Mouse (Mus musculus) macrophage (primary cell): ENCODE measurements around the gene Fancc. TPM values are rescaled to one million over a fixed set of nuclear protein-coding genes. Genes with fewer than 3 reads are reported as not detected.

Source experiments
- H3K27ac ChIP-seq: fragments of 350-480 bp; formaldehyde crosslinking; 2 replicates; pipeline ENCODE4 v1.9.0; 2021
- H3K36me3 ChIP-seq: fragments of 350-480 bp; formaldehyde crosslinking; 2 replicates; pipeline ENCODE4 v1.9.0; 2021; ENCODE audit errors: inconsistent target
- H3K4me3 ChIP-seq: fragments of 350-480 bp; formaldehyde crosslinking; 2 replicates; pipeline ENCODE4 v1.9.0; 2021; ENCODE audit errors: inconsistent target
- H3K79me2 ChIP-seq: fragments of 350-480 bp; formaldehyde crosslinking; 2 replicates; pipeline ENCODE4 v1.9.0; 2021; ENCODE audit errors: inconsistent target
- whole genome bisulfite sequencing: methylation state at CpG from one replicate; pipeline ENCODE4 v1.1.7; 2026; ENCODE audit warnings: inconsistent platforms; ENCODE audit not compliant: missing documents; 5-methylcytosine and 5-hydroxymethylcytosine counted together
- polyA plus RNA-seq: library from polyadenylated mRNA; stranded (reverse); fragments of 250-400 nt; gene quantifications from 3 replicates; pipeline ENCODE4 v1.2.4, GENCODE M21; 2018; ENCODE audit warnings: inconsistent platforms

The Fancc gene
- polyA plus RNA-seq, 1 experiment from 2014 or later: 1.9 TPM

DNA sequence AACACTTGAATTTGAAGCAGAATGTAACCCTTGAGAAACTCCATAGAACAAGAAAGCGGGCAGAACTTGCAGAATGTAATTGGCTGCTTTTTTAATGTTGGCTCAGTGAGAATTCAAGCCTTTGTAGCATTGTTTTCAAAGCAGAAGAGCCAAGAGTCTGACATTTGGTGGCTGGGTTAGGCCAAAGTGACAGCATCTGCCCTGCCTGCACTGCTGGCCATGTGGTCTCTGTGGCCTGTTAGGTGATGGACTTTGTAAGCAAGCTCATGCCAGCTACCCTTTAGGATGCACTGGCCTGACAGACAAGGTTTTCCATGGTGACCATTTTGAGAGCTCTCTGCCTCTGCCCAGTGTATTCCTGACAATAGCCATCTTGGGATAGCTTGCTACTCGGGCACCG is 199.1 kb downstream of the Fancc start:
- peaks cover 95% of the 10 kb centered on the region for H3K36me3 ChIP-seq
- peaks cover 49% of the 10 kb centered on the region for H3K79me2 ChIP-seq
- WGBS: 91% methylated on average over 3 of the region's 3 CpGs
- H3K27ac ChIP-seq: no peak overlapping the region
- no peak overlapping the region for H3K4me3 ChIP-seq

DNA sequence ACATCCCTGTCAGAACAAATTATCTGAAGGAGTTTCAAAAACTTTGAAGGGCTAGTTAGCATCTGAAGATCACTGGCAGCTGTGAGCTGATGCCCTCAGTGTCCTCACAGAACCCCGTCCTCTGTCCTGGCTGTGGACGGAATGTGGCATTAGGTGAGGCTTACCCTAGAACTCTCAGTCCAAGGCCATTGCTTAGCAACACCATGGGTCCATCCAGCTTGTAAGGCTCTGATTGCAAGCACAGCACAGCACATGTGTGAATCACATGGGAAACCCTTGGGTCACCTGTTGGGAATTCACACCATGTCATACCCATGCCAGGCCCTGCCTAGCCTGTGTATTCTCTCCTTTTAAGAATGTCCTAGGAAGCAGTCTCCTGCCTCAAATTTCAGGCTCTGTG is 200.1 kb downstream of the Fancc start:
- 96% methylated on average over 2 of the region's 2 CpGs for WGBS
- H3K36me3 ChIP-seq: peaks cover 87% of the 10 kb centered on the region
- no peak overlapping the region for H3K27ac ChIP-seq
- H3K79me2 ChIP-seq: peaks cover 58% of the 10 kb centered on the region
- H3K4me3 ChIP-seq: no peak overlapping the region

DNA sequence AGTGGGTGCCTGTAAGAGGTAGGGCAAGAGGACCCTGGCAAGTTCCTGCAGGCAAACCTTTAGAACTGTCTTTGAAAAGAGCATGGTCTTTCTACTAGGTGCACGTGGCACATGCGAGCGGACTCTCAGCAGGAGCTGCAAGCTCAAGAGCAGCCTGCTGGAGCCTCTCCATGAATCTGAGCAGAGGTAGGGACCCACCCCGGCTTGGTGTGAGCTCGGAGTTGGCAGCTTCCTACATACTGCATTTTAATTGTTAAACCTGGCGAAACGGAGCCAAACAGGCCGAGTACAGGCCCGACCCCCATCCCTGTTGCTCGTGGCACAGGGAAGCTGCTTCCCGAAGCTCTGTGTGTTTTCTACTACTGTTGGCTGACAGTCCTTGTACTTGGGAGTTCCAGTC is 200.8 kb downstream of the Fancc start:
- WGBS: 93% methylated on average over 8 of the region's 11 CpGs

DNA sequence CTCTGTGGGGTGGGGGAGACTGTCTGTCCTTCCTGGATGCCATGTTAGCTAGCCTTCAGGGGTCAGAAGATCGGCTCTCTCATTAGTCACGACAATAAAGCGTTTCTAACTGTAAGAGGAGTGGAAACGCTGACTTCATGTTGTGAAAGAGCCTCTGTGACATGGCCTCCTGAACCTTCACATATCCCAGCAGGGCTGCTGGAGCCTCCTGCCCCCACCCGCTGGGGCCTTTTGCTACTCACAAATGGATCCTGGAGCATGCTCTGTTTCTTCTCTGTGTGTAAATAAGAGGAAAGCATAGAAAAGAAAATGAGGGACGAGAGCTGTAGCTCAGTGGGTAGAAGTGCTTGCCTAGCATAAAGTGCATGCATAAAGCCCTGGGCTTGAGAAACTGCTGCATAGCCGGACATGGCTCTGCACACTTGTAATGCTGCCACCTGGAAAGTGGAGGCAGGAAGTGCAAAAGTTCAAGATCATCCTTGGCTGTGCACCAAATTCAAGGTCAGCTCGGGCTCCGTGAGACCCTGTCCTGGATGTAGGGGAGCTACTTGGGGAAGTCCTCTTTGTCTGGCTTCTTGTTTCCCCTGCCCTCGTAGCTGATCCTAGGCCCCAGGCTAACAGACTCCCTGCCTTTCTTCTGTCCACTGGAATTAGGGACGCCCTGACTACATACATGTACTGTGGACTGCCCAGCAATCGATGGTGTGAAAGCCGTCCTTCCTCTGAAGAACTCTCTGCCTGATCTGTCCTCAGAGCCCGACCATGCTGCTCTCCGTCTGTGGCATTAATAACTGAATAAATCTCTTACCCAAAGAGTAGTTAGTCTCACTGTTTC is 202.5 kb downstream of the Fancc start:
- H3K27ac ChIP-seq: no peak overlapping the region
- WGBS: 78% methylated on average over 15 of the region's 15 CpGs
- H3K4me3 ChIP-seq: no peak overlapping the region
- peaks cover 82% of the 10 kb centered on the region for H3K79me2 ChIP-seq
- peaks cover 86% of the 10 kb centered on the region for H3K36me3 ChIP-seq

More for the DNA sequence above, 200.8 kb downstream of the Fancc start:
- Histone ChIP-seq H3K27ac (no peak overlapping the region), H3K79me2 (peaks cover 65% of the 10 kb centered on the region), H3K4me3 (no peak overlapping the region), H3K36me3 (peaks cover 86% of the 10 kb centered on the region)

DNA sequence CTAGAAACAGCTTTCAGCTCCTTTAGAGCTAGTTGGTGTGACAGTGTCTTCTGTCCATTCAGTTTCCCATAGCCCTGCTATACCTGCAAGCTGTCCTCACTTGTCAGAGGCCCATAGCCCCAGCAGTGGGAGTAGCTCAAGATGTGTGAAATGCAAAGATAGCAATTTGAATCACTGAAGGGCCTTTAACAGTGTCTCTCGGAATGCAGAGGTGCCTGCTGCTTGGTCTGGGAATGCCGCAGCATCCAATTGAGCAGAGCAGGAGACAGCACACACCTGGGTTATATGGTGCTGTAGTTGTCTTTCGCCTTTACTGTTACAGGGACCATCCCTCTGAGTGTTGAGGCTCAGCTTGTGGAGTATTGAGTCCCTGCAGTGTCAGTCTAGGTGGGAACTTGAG is 203.4 kb downstream of the Fancc start:
- Histone ChIP-seq H3K36me3 (peaks cover 86% of the 10 kb centered on the region), H3K27ac (no peak overlapping the region), H3K4me3 (no peak overlapping the region), H3K79me2 (peaks cover 92% of the 10 kb centered on the region)
- 98% methylated on average over 3 of the region's 3 CpGs for WGBS

DNA sequence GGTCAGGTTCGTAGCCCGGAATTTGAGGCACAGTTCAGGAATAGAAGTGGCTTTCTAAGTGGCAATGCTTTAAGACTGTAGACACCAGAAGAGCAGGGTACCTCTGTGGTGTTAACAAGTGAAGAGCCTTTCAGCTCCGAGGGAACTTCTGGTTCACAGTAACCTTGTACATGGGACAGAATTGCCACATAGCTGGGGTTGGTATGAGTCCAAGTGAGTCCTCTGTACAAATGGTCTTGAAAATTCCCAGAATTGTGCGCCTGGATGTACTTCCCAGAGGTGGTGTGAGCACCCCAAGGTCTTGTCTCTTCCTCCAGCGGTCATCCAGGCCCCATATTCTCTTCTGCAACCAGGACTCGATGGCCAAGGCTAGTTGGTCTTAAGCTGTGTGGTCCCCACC is 206.1 kb downstream of the Fancc start:
- WGBS: 92% methylated on average over 6 of the region's 6 CpGs

DNA sequence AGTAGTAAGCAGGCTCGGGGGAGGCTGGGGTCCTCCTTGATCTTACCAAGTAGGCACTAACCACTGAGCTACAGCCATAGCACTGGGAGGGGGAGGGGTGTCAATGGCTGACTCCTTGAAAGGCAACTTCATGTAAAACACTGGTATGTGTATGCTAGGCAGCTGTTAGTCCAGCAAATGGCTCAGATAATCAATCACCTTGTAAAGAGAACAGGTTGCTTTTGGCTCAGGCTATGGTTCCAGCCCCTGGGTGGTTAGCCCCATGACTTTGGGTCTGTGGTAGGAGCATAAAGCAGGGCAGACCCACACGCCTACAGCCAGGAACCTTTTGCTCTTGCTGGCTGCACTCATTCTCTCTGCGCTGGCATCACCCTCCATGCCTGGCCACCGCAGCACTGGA is 207.0 kb downstream of the Fancc start:
- H3K27ac ChIP-seq: no peak overlapping the region
- peaks cover 100% of the 10 kb centered on the region for H3K79me2 ChIP-seq
- H3K36me3 ChIP-seq: peaks cover 82% of the 10 kb centered on the region
- H3K4me3 ChIP-seq: no peak overlapping the region
- WGBS: 94% methylated on average over 4 of the region's 4 CpGs

More for the DNA sequence above, 206.1 kb downstream of the Fancc start:
- peaks cover 100% of the 10 kb centered on the region for H3K79me2 ChIP-seq
- peaks cover 85% of the 10 kb centered on the region for H3K36me3 ChIP-seq
- no peak overlapping the region for H3K4me3 ChIP-seq
- H3K27ac ChIP-seq: no peak overlapping the region

DNA sequence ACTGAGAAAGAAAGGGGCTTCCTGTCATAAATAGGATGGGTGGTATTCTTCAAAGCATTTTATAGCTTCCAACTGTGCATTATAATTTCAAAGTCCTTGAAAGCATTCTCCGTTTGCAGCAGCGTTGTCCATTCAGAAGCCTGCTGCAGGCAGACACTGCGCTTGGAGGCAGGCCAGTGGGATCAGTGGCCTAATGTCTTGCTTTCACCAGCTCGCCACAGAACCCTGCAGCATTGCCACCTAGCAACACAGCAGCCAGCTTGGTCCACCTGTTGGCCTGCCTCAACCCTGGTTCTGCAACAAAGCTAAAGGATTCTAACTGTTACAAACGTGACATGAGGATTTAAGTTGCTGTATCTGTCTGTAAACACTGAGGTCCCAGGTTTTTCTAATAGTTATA is 207.4 kb downstream of the Fancc start:
- no peak overlapping the region for H3K4me3 ChIP-seq
- H3K27ac ChIP-seq: no peak overlapping the region
- H3K79me2 ChIP-seq: peaks cover 100% of the 10 kb centered on the region
- 96% methylated on average over 5 of the region's 5 CpGs for WGBS
- H3K36me3 ChIP-seq: peaks cover 82% of the 10 kb centered on the region

DNA sequence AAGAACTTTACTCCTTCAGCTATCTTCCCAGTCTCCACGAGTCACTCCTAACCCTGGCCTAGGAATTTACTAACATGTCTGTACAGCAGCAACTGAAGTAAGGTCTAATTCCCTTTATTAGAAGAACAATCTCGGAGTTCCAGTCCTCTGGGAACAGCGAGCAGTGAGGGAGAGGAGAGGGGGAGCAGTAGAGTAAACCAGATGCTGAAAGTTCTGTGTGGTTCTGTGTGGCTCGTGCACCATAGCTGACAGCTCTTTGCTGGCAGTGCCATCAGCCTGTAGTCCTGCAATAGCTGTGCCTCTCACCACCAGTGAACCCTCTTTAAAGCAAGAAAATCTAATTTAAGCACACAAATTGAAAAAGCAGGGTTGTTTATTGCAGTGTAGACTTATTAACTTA is 207.9 kb downstream of the Fancc start:
- H3K4me3 ChIP-seq: no peak overlapping the region
- peaks cover 98% of the 10 kb centered on the region for H3K79me2 ChIP-seq
- H3K27ac ChIP-seq: no peak overlapping the region
- WGBS: 94% methylated on average over 4 of the region's 4 CpGs
- H3K36me3 ChIP-seq: peaks cover 78% of the 10 kb centered on the region

DNA sequence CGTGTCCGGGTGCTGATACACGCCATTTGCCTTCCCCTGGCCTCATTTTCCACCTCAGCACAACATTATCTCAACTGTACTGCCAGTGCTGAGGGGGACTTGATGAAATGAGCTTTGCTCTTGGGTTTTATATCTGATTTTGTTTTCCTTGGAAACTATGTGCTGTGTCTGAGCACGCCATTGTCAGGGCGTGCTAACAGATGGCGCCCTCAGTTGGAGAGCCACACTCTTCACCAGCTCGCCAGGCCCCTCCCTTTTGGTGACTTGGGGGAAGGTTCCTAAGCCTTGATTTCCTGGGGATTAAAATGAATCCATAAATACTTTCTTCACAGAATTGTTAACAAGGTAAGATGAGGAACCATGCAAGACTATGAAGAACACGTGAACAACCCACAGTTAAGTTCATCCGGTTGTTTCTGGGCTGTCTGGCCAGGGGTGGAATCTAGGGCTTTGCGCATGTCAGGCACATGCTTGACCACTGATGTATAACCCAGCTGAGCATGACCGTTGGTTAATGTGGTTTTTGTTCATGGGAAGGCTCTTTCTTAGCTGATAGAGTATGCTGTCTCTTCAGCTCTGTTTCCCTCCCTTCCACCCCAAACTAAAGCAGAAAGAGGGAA is 210.5 kb downstream of the Fancc start:
- Histone ChIP-seq H3K36me3 (peaks cover 90% of the 10 kb centered on the region), H3K27ac (no peak overlapping the region), H3K4me3 (no peak overlapping the region), H3K79me2 (peaks cover 98% of the 10 kb centered on the region)
- WGBS: 91% methylated on average over 11 of the region's 11 CpGs

DNA sequence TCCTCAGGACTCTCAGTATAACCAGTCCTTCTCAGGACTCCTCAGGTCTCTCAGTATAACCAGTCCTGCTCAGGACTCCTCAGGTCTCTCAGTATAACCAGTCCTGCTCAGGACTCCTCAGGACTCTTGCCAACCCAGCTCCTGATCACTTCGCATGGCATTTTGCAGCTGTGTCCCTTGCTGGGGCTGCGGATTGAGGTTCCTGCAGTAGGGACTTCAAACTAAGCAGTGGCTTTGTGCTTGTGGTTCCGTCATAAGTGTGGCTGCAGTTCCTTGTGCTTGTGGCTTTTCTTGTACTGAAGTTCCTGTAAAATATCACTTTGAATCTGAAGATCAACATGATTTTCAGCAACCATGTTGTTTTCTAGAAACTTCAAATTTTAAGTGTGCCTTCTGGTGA is 212.3 kb downstream of the Fancc start:
- Histone ChIP-seq H3K4me3 (no peak overlapping the region), H3K27ac (no peak overlapping the region), H3K79me2 (peaks cover 98% of the 10 kb centered on the region), H3K36me3 (peaks cover 77% of the 10 kb centered on the region)
- 71% methylated on average over 3 of the region's 3 CpGs for WGBS

DNA sequence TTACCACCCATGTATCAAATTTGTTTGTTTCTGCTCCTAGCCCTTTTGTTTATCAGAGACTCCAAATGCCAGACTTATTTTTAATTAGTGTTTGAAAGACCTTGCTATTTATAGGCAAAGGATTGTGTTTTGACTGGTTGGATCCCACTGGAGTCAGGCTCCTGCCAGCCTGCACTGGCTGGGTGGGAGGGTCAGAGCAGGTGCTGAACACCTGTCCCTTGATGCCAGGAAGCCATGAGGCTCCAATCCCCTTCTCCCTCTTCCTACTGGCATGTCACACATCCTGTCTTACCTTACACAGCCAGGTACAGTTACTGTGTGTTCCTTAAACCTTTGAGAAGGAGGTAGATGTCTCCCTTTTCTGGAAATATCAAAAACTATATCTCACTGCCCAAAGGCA is 213.8 kb downstream of the Fancc start:
- no peak overlapping the region for H3K4me3 ChIP-seq
- no peak overlapping the region for H3K27ac ChIP-seq
- peaks cover 98% of the 10 kb centered on the region for H3K79me2 ChIP-seq
- peaks cover 62% of the 10 kb centered on the region for H3K36me3 ChIP-seq

DNA sequence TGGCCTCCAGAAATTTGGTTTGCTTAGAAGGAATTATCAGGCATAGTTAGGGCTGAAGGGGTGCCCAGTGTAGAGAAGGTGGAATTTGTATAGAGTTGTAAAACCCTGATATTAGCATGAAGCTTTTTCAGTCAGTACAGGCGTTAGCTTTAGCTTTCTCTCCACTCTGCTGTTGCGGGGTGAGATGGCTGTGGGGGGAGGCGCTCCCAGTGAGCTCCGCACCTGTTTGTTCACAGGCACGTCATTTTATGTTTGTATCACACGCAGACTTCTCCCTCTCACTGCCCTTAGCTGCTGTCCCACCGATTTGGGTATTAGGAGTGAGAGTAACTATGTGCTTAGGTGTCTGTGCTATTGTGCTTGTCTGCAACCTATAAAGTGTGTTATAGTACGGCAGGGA is 215.9 kb downstream of the Fancc start:
- Histone ChIP-seq H3K36me3 (peaks cover 42% of the 10 kb centered on the region), H3K27ac (no peak overlapping the region), H3K4me3 (no peak overlapping the region), H3K79me2 (peaks cover 98% of the 10 kb centered on the region)
- 94% methylated on average over 6 of the region's 8 CpGs for WGBS

DNA sequence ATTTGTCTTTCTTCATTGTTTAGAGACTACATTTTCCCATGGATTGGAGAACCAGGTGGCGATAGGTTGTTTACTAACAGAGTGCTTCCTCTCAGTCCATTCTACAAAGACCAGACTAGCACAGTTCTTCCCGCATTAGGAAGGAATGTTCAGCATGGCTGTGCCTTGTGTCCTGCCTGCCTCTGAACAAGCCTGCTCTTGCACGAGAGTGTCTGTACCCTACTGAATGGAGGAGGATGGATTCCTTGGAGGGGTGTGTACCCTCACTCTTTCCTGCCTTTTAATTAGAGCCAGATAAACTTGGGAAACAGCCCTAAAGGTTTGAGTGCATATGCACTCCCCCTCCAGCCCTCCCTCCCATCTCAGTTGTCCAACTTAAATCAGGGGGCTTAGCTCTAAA is 216.7 kb downstream of the Fancc start:
- H3K79me2 ChIP-seq: peaks cover 98% of the 10 kb centered on the region
- WGBS: 89% methylated on average over 3 of the region's 3 CpGs
- H3K36me3 ChIP-seq: peaks cover 37% of the 10 kb centered on the region
- H3K27ac ChIP-seq: no peak overlapping the region
- H3K4me3 ChIP-seq: no peak overlapping the region

DNA sequence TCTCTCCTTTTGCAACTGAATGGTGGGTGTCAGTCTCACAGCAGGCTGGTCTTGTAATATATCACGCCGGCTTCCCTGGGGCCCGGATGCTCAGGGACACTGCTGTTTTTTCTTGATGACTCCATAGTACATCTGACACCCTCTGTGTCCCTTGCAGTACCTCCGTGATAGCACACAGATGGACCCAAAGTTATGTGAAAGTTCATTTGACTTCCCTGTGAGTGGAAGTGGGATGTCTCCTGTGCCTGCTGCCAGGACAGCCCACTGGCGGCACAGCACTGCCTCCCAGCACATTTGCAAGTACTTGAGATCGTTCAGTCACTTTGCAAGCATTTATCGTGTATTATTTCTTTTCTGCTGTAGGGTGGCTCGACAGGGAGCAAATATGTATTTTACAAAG is 217.3 kb downstream of the Fancc start:
- peaks cover 98% of the 10 kb centered on the region for H3K79me2 ChIP-seq
- no peak overlapping the region for H3K27ac ChIP-seq
- H3K36me3 ChIP-seq: peaks cover 32% of the 10 kb centered on the region
- 91% methylated on average over 8 of the region's 8 CpGs for WGBS
- no peak overlapping the region for H3K4me3 ChIP-seq
